Mouse (Mus musculus): ENCODE data around the gene Nebl. TPM values are rescaled to one million over a fixed set of nuclear protein-coding genes. Genes with fewer than 3 reads are reported as not detected.

Nebl gene
- polyA plus RNA-seq, 1 experiment from 2014 or later = 41.0 TPM

- Histone ChIP-seq H3K27me3 (replicated peaks; ENCODE audit: insufficient read depth, low read length) (no peaks in the 10 kb centered on the region), H3K27ac (ENCODE audit: low read length) (peak overlapping the region; percentile 48), H3K4me1 (ENCODE audit: insufficient read depth, low read depth, low read length) (peaks cover 3% of the 10 kb centered on the region; the same call in 1 of the 2 replicates), H3K36me3 (ENCODE audit: insufficient read depth, low read length) (no peaks in the 10 kb centered on the region), H3K9me3 (ENCODE audit: low read length) (no peaks in the 10 kb centered on the region), H3K9ac (replicated peaks; ENCODE audit: low read depth) (no peak overlapping the region), H3K4me3 (ENCODE audit: low read depth, low read length) (no peak overlapping the region), H3K4me2 (replicated peaks; ENCODE audit: low read depth, low read length) (no peak overlapping the region)
- 60% methylated on average over 6 of the region's 6 CpGs for WGBS
- DNase-seq (ENCODE audit: low spot score) = no peak
- TF ChIP-seq EP300 (IDR thresholded peaks at IDR 0.05) (no peak), CTCF (IDR thresholded peaks at IDR 0.05) (no peak)
- ATAC-seq = no peak
Measured at GRCm38 (mm10) chr2:17364971-17365548, 366.2 kb downstream of the Nebl start.

- H3K27ac ChIP-seq (ENCODE audit: low read length) = 0 out of 2 replicates have a peak overlapping the region, but pooled peaks have one; percentile 2
- peak; percentile 78 for ATAC-seq
- no peak overlapping the region for H3K4me3 ChIP-seq (ENCODE audit: low read depth, low read length)
- peak; percentile 79 for DNase-seq (ENCODE audit: low spot score)
- H3K4me1 ChIP-seq (ENCODE audit: insufficient read depth, low read depth, low read length) = peaks cover 3% of the 10 kb centered on the region; the same call in 1 of the 2 replicates
- no peaks in the 10 kb centered on the region for H3K9me3 ChIP-seq (ENCODE audit: low read length)
- WGBS = 37% methylated on average over 12 of the region's 12 CpGs
- H3K9ac ChIP-seq (replicated peaks; ENCODE audit: low read depth) = no peak overlapping the region
- H3K27me3 ChIP-seq (replicated peaks; ENCODE audit: insufficient read depth, low read length) = no peaks in the 10 kb centered on the region
- no peak overlapping the region for H3K4me2 ChIP-seq (replicated peaks; ENCODE audit: low read depth, low read length)
- H3K36me3 ChIP-seq (ENCODE audit: insufficient read depth, low read length) = no peaks in the 10 kb centered on the region
- peak; percentile 65 for TF ChIP-seq EP300 (IDR thresholded peaks at IDR 0.05)
- TF ChIP-seq CTCF (IDR thresholded peaks at IDR 0.05) = no peak
Measured at GRCm38 (mm10) chr2:17363337-17364216, 367.7 kb downstream of the Nebl start.

GRCm38 (mm10) chr2:17362181-17362580 is 369.1 kb downstream of the Nebl start:
- Histone ChIP-seq H3K9ac (replicated peaks; ENCODE audit: low read depth) (no peak overlapping the region), H3K4me2 (replicated peaks; ENCODE audit: low read depth, low read length) (no peak overlapping the region), H3K4me3 (ENCODE audit: low read depth, low read length) (no peak overlapping the region), H3K4me1 (ENCODE audit: insufficient read depth, low read depth, low read length) (peaks cover 3% of the 10 kb centered on the region; the same call in 1 of the 2 replicates), H3K27me3 (replicated peaks; ENCODE audit: insufficient read depth, low read length) (no peaks in the 10 kb centered on the region), H3K27ac (ENCODE audit: low read length) (no peak overlapping the region), H3K36me3 (ENCODE audit: insufficient read depth, low read length) (no peaks in the 10 kb centered on the region), H3K9me3 (ENCODE audit: low read length) (no peaks in the 10 kb centered on the region)
- ATAC-seq = no peak
- DNase-seq (ENCODE audit: low spot score) = no peak
- TF ChIP-seq EP300 (IDR thresholded peaks at IDR 0.05) (no peak), CTCF (IDR thresholded peaks at IDR 0.05) (no peak)
- WGBS = 86% methylated on average over 1 of the region's 1 CpGs

- 93% methylated on average over 1 of the region's 1 CpGs for WGBS
- DNase-seq (ENCODE audit: low spot score) (no peak), ATAC-seq (no peak)
- no peak overlapping the region for H3K4me3 ChIP-seq (ENCODE audit: low read depth, low read length)
- H3K27ac ChIP-seq (ENCODE audit: low read length) = no peak overlapping the region
- no peaks in the 10 kb centered on the region for H3K36me3 ChIP-seq (ENCODE audit: insufficient read depth, low read length)
- H3K4me2 ChIP-seq (replicated peaks; ENCODE audit: low read depth, low read length) = no peak overlapping the region
- TF ChIP-seq EP300 (IDR thresholded peaks at IDR 0.05) (no peak), CTCF (IDR thresholded peaks at IDR 0.05) (no peak)
- H3K27me3 ChIP-seq (replicated peaks; ENCODE audit: insufficient read depth, low read length) = no peaks in the 10 kb centered on the region
- no peak overlapping the region for H3K9ac ChIP-seq (replicated peaks; ENCODE audit: low read depth)
- no peaks in the 10 kb centered on the region for H3K9me3 ChIP-seq (ENCODE audit: low read length)
- H3K4me1 ChIP-seq (ENCODE audit: insufficient read depth, low read depth, low read length) = no peaks in the 10 kb centered on the region
Measured at GRCm38 (mm10) chr2:17344643-17345042, 386.6 kb downstream of the Nebl start.

- H3K4me3 ChIP-seq (ENCODE audit: low read depth, low read length) = no peak overlapping the region
- H3K36me3 ChIP-seq (ENCODE audit: insufficient read depth, low read length) = no peaks in the 10 kb centered on the region
- WGBS = 79% methylated on average over 5 of the region's 5 CpGs
- no peaks in the 10 kb centered on the region for H3K27me3 ChIP-seq (replicated peaks; ENCODE audit: insufficient read depth, low read length)
- no peaks in the 10 kb centered on the region for H3K9me3 ChIP-seq (ENCODE audit: low read length)
- H3K27ac ChIP-seq (ENCODE audit: low read length) = no peak overlapping the region
- no peak overlapping the region for H3K4me2 ChIP-seq (replicated peaks; ENCODE audit: low read depth, low read length)
- H3K9ac ChIP-seq (replicated peaks; ENCODE audit: low read depth) = no peak overlapping the region
- ATAC-seq = no peak
- no peak for TF ChIP-seq EP300 (IDR thresholded peaks at IDR 0.05)
- TF ChIP-seq CTCF (IDR thresholded peaks at IDR 0.05) = no peak
- no peak for DNase-seq (ENCODE audit: low spot score)
- H3K4me1 ChIP-seq (ENCODE audit: insufficient read depth, low read depth, low read length) = no peaks in the 10 kb centered on the region
Measured at GRCm38 (mm10) chr2:17335451-17335850, 395.8 kb downstream of the Nebl start.

- Histone ChIP-seq H3K4me3 (ENCODE audit: low read depth, low read length) (no peak overlapping the region), H3K27ac (ENCODE audit: low read length) (no peak overlapping the region), H3K4me1 (ENCODE audit: insufficient read depth, low read depth, low read length) (no peaks in the 10 kb centered on the region), H3K9ac (replicated peaks; ENCODE audit: low read depth) (no peak overlapping the region), H3K4me2 (replicated peaks; ENCODE audit: low read depth, low read length) (no peak overlapping the region), H3K27me3 (replicated peaks; ENCODE audit: insufficient read depth, low read length) (no peaks in the 10 kb centered on the region), H3K9me3 (ENCODE audit: low read length) (no peaks in the 10 kb centered on the region), H3K36me3 (ENCODE audit: insufficient read depth, low read length) (no peaks in the 10 kb centered on the region)
- DNase-seq (ENCODE audit: low spot score) (peak; percentile 52), ATAC-seq (no peak)
- 86% methylated on average over 1 of the region's 1 CpGs for WGBS
- TF ChIP-seq CTCF (IDR thresholded peaks at IDR 0.05) = peak; percentile 36; the same call in 1 of the 2 replicates
- TF ChIP-seq EP300 (IDR thresholded peaks at IDR 0.05) = no peak
Measured at GRCm38 (mm10) chr2:17326590-17326989, 404.7 kb downstream of the Nebl start.

All from lung, postnatal 0 days (tissue).